Mouse (Mus musculus): ENCODE results near the gene Tmem117.

The Tmem117 gene

GRCm38 (mm10) chr15:95138709-95139409 is 509.8 kb downstream of the Tmem117 start:
- no peak for DNase-seq (ENCODE audit: low read depth, low spot score)

GRCm38 (mm10) chr15:95144131-95144530 is 515.1 kb downstream of the Tmem117 start:
- DNase-seq (ENCODE audit: low read depth, low spot score): no peak

GRCm38 (mm10) chr15:95145118-95145517 is 516.1 kb downstream of the Tmem117 start:
- no peak for DNase-seq (ENCODE audit: low read depth, low spot score)
